Mouse (Mus musculus): ENCODE results near the gene Clec4f.

- no peak for TF ChIP-seq TAL1 (IDR thresholded peaks at IDR 0.05; ENCODE audit: low read length)
- no peak for TF ChIP-seq GATA1 (IDR thresholded peaks at IDR 0.05; ENCODE audit: low read length)
Measured at GRCm38 (mm10) chr6:83677757-83678156, 21.8 kb upstream of the Clec4f start, which contains the start of gene Cd207.
